Mouse (Mus musculus) C2C12 (cell line): ENCODE results near the gene Kmt2e. TPM values are rescaled to one million over a fixed set of nuclear protein-coding genes. Genes with fewer than 3 reads are reported as not detected.

ENCODE experiments used
- H3K27me3 ChIP-seq: one replicate; pipeline ENCODE4 v1.6.1; 2011; ENCODE audit not compliant: control insufficient read depth, insufficient read depth, insufficient read length
- H3K36me3 ChIP-seq: one replicate; pipeline ENCODE4 v1.6.1; 2011; ENCODE audit not compliant: control insufficient read depth, insufficient read depth
- H3K4me3 ChIP-seq: one replicate; pipeline ENCODE4 v1.5.1; 2011; ENCODE audit warnings: mild to moderate bottlenecking, control low read depth; ENCODE audit not compliant: poor library complexity, insufficient read depth, severe bottlenecking
- H3K79me2 ChIP-seq: one replicate; pipeline ENCODE4 v1.6.1; 2011; ENCODE audit not compliant: control insufficient read depth, insufficient read depth
- H3K79me3 ChIP-seq: one replicate; pipeline ENCODE4 v1.6.1; 2011; ENCODE audit warnings: low read depth, control low read depth
- H3ac ChIP-seq: one replicate; pipeline ENCODE3; 2011; ENCODE audit warnings: low read depth; ENCODE audit not compliant: control insufficient read depth, insufficient read length
- CEBPB ChIP-seq: IDR thresholded peaks from one replicate; pipeline ENCODE4 v1.6.1; 2011; ENCODE audit warnings: low read depth, mild to moderate bottlenecking, control low read depth, moderate library complexity
- CTCF ChIP-seq: IDR thresholded peaks from one replicate; pipeline ENCODE4 v1.5.1; 2011; ENCODE audit not compliant: control insufficient read depth, insufficient read depth, insufficient read length
- FOSL1 ChIP-seq: IDR thresholded peaks from one replicate; pipeline ENCODE4 v1.8.0; 2011; ENCODE audit warnings: mild to moderate bottlenecking, low read length; ENCODE audit not compliant: poor library complexity, insufficient read depth, severe bottlenecking
- MAX ChIP-seq: IDR thresholded peaks from one replicate; pipeline ENCODE4 v1.6.1; 2011; ENCODE audit warnings: mild to moderate bottlenecking, control low read depth
- MYOD1 ChIP-seq: IDR thresholded peaks from one replicate; pipeline ENCODE4 v1.6.1; 2011; ENCODE audit warnings: low read depth; ENCODE audit not compliant: control insufficient read depth, insufficient read length
- MYOG ChIP-seq: IDR thresholded peaks from one replicate; pipeline ENCODE4 v1.6.1; 2011; ENCODE audit not compliant: control insufficient read depth, insufficient read length; ENCODE audit errors: extremely low read depth
- USF1 ChIP-seq: IDR thresholded peaks from one replicate; pipeline ENCODE4 v1.6.1; 2011; ENCODE audit warnings: low read depth, mild to moderate bottlenecking, control low read depth, moderate library complexity
- polyA plus RNA-seq: library from polyadenylated mRNA; unstranded; fragments of >200 nt; fragmentation: generic; extraction: Trizol; gene quantifications from one replicate; pipeline ENCODE4 v1.2.1, GENCODE M21; 2012; ENCODE audit warnings: missing spikeins

The Kmt2e gene
- polyA plus RNA-seq, 1 experiment = 8.0 TPM

DNA sequence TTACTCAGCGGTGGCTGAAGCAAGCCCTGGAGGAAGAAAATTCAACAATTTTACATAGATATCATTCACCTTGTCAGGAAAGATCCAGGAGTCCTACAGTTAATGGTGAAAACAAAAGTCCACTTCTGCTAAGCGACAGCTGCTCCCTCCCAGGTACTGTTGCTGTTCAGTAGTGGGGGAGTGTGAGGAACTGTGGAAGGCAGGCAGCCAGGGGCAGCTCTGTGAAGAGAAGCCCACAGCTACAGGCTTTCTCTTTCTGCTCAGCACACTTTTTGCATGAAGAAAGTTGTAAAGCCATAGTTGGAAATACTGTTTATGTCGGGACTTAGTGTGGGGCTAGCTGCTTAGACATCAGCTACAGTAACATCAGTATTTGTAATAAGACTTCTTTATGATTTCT, 62.2 kb downstream of the Kmt2e start:
- no peaks in the 10 kb centered on the region for H3K79me3 ChIP-seq
- no peak overlapping the region for H3ac ChIP-seq
- TF ChIP-seq USF1 (no peak), CEBPB (no peak), FOSL1 (no peak), MYOD1 (no peak), MYOG (no peak), MAX (no peak), CTCF (no peak)
- no peak overlapping the region for H3K4me3 ChIP-seq
- H3K79me2 ChIP-seq = no peaks in the 10 kb centered on the region
- peaks cover 93% of the 10 kb centered on the region for H3K36me3 ChIP-seq
- H3K27me3 ChIP-seq = no peaks in the 10 kb centered on the region

DNA sequence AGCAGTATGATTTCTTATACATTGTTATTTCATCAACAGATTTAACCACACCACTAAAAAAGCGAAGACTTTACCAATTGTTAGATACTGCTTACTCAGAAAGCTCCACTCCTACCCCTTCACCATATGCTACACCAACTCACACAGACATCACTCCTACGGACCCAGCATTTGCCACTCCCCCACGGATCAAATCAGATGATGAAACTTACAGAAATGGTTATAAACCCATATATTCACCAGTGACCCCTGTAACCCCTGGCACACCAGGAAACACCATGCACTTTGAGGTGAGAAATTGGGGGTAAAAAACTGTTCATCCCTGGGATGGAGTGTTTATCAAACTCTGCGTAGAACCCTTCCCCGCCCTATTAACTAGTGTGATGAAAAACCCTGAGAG, 62.7 kb downstream of the Kmt2e start:
- Histone ChIP-seq H3K27me3 (no peaks in the 10 kb centered on the region), H3K36me3 (peaks cover 93% of the 10 kb centered on the region), H3K79me3 (no peaks in the 10 kb centered on the region), H3ac (no peak overlapping the region), H3K79me2 (no peaks in the 10 kb centered on the region), H3K4me3 (no peak overlapping the region)
- TF ChIP-seq CEBPB (no peak), USF1 (no peak), MYOD1 (no peak), FOSL1 (no peak), MAX (no peak), MYOG (no peak), CTCF (no peak)

DNA sequence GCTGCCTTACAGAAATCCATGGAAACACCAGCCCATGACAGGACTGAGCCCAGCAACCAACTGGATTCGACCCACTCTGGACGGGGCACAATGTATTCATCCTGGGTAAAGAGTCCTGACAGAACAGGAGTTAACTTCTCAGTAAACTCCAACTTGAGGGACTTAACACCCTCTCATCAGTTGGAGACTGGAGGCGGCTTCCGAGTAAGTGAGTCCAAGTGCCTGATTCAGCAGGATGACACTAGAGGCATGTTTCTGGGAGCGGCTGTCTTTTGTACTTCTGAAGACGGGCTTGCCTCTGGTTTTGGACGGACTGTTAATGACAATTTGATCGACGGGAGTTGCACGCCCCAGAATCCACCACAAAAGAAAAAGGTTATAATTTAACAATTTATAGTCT, 63.7 kb downstream of the Kmt2e start:
- H3ac ChIP-seq = no peak overlapping the region
- TF ChIP-seq CTCF (no peak), CEBPB (no peak), FOSL1 (no peak), MYOG (no peak), MAX (no peak), MYOD1 (no peak), USF1 (no peak)
- no peaks in the 10 kb centered on the region for H3K79me2 ChIP-seq
- no peaks in the 10 kb centered on the region for H3K27me3 ChIP-seq
- no peaks in the 10 kb centered on the region for H3K79me3 ChIP-seq
- H3K4me3 ChIP-seq = no peak overlapping the region
- H3K36me3 ChIP-seq = peaks cover 91% of the 10 kb centered on the region

DNA sequence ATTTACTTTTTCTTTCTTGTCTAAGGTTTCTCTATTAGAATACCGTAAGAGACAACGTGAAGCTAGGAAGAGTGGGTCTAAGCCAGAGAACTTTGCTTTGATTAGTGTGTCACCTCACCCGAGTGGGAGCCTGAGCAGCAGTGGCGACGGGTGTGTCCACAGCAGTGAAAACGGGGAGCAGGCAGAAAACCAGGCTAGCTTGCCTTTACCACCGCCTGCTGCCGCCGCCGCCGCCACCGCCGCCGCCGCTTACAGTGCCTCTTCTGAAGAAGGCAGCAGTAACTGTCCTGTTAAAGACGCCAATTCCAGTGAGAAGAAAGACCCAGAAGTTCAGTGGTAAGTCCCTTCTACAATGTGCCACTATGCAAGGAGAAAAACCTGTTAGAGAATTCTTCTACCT, 65.0 kb downstream of the Kmt2e start:
- Histone ChIP-seq H3ac (no peak overlapping the region), H3K4me3 (no peak overlapping the region), H3K79me3 (no peaks in the 10 kb centered on the region), H3K36me3 (peaks cover 90% of the 10 kb centered on the region), H3K27me3 (no peaks in the 10 kb centered on the region), H3K79me2 (no peaks in the 10 kb centered on the region)
- TF ChIP-seq MAX = no peak
- TF ChIP-seq MYOD1 = no peak
- TF ChIP-seq USF1 = no peak
- TF ChIP-seq MYOG = no peak
- TF ChIP-seq CEBPB = no peak
- TF ChIP-seq CTCF = no peak
- TF ChIP-seq FOSL1 = no peak

DNA sequence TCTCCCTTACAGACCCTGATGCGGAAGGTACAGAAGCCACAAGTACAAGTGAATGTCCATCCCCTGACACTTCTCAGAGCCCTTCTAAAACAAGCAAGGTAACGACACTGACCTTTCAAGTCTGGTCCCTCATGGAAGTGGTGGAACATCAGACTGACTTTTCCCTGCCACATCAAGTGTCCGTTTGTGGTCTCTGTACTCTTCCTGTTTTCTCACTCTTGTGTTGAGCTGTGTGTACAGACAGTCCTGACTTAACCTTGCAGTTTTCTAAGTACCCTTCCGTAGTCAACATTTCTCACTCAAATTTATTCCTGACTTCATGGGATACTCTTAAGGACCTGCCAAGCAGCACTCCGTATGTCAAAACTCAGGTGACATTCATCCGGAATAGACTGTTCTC, 66.5 kb downstream of the Kmt2e start:
- Histone ChIP-seq H3K79me3 (no peaks in the 10 kb centered on the region), H3K79me2 (no peaks in the 10 kb centered on the region), H3K27me3 (no peaks in the 10 kb centered on the region), H3ac (no peak overlapping the region), H3K36me3 (peaks cover 90% of the 10 kb centered on the region), H3K4me3 (no peak overlapping the region)
- TF ChIP-seq MAX = no peak
- no peak for TF ChIP-seq CTCF
- TF ChIP-seq USF1 = no peak
- TF ChIP-seq CEBPB = no peak
- TF ChIP-seq MYOG = no peak

DNA sequence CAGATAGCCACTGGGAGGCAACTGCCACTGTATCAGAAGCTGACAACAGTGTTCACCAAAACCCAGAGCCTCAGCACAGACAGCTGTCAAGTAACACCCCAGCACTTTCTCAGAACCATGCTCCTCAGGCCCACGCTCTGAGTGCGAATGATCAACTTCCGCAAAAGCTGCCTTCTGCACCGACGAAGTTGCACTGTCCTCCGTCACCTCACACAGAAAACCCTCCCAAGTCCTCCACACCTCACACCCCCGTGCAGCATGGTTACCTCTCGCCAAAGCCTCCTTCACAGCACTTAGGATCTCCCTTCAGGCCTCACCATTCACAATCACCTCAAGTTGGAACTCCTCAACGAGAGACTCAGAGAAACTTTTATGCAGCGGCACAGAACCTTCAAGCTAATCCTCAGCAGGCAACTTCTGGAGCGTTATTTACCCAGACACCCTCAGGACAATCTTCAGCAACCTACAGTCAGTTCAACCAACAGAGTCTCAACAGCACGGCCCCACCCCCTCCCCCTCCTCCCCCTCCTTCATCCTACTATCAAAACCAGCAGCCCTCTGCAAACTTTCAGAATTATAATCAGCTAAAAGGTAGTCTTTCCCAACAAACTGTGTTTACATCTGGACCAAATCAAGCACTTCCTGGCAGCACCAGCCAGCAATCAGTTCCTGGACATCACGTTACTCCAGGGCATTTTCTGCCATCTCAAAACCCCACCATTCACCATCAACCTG, 67.5 kb downstream of the Kmt2e start:
- no peak for TF ChIP-seq MYOG
- TF ChIP-seq CEBPB = no peak
- TF ChIP-seq USF1 = no peak
- no peaks in the 10 kb centered on the region for H3K79me3 ChIP-seq
- no peaks in the 10 kb centered on the region for H3K79me2 ChIP-seq
- H3ac ChIP-seq = no peak overlapping the region
- H3K4me3 ChIP-seq = no peak overlapping the region
- H3K27me3 ChIP-seq = no peaks in the 10 kb centered on the region
- H3K36me3 ChIP-seq = peaks cover 80% of the 10 kb centered on the region
